Mouse (Mus musculus): ENCODE measurements around the gene Mbd3.
A peak's percentile ranks its signal among the peaks of the same experiment; 100 is the strongest.

DNA sequence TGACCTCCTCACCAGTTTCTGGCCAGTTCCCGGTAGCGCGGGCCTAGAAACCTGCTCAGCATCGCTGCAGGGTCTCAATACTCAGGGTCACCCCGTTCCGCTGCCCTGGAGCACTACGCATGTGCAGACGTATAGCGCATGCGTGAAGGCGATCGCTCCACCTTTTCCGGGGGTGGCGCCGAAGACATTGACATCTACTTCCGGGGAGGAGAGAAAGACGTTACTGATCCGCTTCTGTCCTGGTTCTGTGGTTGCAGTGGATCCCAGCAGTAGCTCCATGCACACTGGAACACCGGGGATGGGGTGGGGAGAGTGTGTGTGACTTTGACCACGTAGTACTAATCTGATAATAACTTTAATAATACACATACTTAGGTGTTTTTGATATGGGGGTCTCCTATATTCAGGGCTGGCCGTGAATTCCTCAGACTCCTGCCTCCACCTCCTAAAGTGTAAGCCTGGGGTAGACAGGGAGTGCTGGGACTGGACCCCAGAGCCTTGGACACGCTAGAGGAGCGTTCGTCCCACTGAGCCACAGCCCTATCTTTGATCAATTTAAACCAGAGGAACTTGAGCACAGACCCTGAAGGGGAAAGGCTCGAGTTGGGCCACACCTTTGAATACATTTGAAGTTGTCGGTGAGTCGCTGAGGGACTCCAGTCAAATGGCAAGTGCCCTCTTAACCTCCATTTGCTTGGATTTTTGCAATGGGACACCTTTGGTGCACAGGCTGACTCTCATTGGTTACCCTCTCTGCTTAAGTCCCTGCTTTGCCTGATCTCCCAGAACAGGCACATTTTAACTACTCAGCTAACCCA is 7.5 kb upstream of the Mbd3 start, which contains the start of gene Uqcr11:
- TF ChIP-seq POLR2A (IDR thresholded peaks at IDR 0.05; ENCODE audit: low read depth, low read length), result peak; percentile 48; the same call in 1 of the 2 replicates
- TF ChIP-seq CTCF (IDR thresholded peaks at IDR 0.05; ENCODE audit: extremely low read depth, insufficient read depth, insufficient read length, insufficient replicate concordance), result no peak

Measured in spleen, adult 2 months (tissue).